Mouse (Mus musculus): ENCODE measurements around the gene Ubd. TPM values are rescaled to one million over a fixed set of nuclear protein-coding genes. Genes with fewer than 3 reads are reported as not detected.
"Not testable (repeated sequence)": the region's sequence is repeated elsewhere in the genome, so short reads cannot be mapped to it uniquely, and the experiment has no call there.

Gene Ubd
- total and polyA plus RNA-seq, 3 experiments, result 0.12 TPM; not detected in 2

DNA sequence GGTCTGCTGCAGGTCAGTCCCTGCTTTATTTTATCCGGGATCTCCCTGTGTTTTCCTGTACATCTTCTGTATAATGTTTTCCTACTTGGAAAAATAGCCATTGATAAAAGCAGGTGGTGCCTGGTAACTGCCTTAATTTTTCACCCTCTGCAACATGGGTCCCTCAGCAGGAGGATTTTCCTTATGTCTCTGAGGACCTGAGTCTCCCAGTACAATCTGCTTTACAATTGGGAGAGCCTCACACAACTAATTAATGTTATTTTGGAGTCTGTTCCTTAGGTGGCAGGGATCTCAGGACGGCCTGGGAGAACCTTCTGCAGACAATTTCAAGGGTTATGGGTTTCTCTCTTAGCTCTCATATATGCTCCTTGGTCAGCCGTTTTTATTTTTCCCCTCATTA, 19.3 kb downstream of the Ubd start, which contains the start of gene Olfr95:
Gene Olfr95 (minus strand): TSS at position 101 of the 400 bp plus-strand sequence.
- no peak for TF ChIP-seq EP300 (IDR thresholded peaks at IDR 0.05; ENCODE audit: insufficient read depth, low read depth, low read length)
- no peak for TF ChIP-seq POLR2A (IDR thresholded peaks at IDR 0.05; ENCODE audit: insufficient read depth, low read depth, low read length)
- no peak for TF ChIP-seq CTCF (IDR thresholded peaks at IDR 0.05)
- no peaks in the 10 kb centered on the region for H3K4me1 ChIP-seq (ENCODE audit: control insufficient read depth, insufficient read depth, low read length)
- no peak for DNase-seq
- no peak within 1 kb of the TSS for H3K27ac ChIP-seq
- 68% methylated on average over 3 of the region's 3 CpGs for WGBS
- no peak within 1 kb of the TSS for H3K4me3 ChIP-seq
- peaks cover 6% of the 10 kb centered on the region for H3K27me3 ChIP-seq (ENCODE audit: control insufficient read depth, insufficient read depth, low read length)
- H3K9ac ChIP-seq (ENCODE audit: low read depth, low read length), result no peak within 1 kb of the TSS
- no peaks in the 10 kb centered on the region for H3K79me2 ChIP-seq (replicated peaks; ENCODE audit: control insufficient read depth, insufficient read depth, low read length)
- intact Hi-C loops (cut with DNase I), result no loop called here
- H3K36me3 ChIP-seq (ENCODE audit: control insufficient read depth, insufficient read depth, low read length), result no peaks in the 10 kb centered on the region

GRCm38 (mm10) chr17:37218486-37218885, 24.8 kb downstream of the Ubd start:
- no peaks in the 10 kb centered on the region for H3K4me1 ChIP-seq (ENCODE audit: control insufficient read depth, insufficient read depth, low read length)
- 58% methylated on average over 3 of the region's 3 CpGs for WGBS
- no peaks in the 10 kb centered on the region for H3K36me3 ChIP-seq (ENCODE audit: control insufficient read depth, insufficient read depth, low read length)
- TF ChIP-seq POLR2A (IDR thresholded peaks at IDR 0.05; ENCODE audit: insufficient read depth, low read depth, low read length), result no peak
- no peaks in the 10 kb centered on the region for H3K79me2 ChIP-seq (replicated peaks; ENCODE audit: control insufficient read depth, insufficient read depth, low read length)
- no peak overlapping the region for H3K9ac ChIP-seq (ENCODE audit: low read depth, low read length)
- intact Hi-C loops (cut with DNase I), result no loop called here
- peak in 1 of 2 experiments; percentile 10 for DNase-seq
- H3K27me3 ChIP-seq (ENCODE audit: control insufficient read depth, insufficient read depth, low read length), result no peaks in the 10 kb centered on the region
- H3K27ac ChIP-seq, result no peak overlapping the region
- H3K4me3 ChIP-seq, result no peak overlapping the region

DNA sequence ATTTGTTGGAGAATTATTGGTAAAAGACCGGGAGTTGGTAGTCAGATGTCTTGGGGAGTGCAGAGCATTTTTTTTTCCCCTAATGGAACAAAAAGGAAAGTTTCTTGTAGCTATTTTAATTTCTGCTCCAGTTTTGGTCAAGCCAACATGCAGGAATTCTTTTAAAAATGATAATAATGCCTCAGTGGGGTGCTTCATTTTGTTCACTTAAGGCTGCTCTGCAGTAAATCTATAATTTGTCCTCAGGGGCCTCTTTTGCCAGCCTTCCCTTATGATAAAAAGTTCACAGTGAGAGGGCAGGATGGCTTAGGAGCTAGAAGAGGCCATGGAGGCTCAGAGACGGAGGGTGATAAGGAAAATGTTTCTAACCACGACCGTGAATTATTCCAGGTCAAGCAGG, 26.2 kb downstream of the Ubd start, which contains the start of gene Olfr96:
Gene Olfr96 (plus strand): TSS at position 301 of the 400 bp plus-strand sequence.
- Histone ChIP-seq H3K27ac (no peak within 1 kb of the TSS), H3K79me2 (replicated peaks; ENCODE audit: control insufficient read depth, insufficient read depth, low read length) (no peaks in the 10 kb centered on the region), H3K9ac (ENCODE audit: low read depth, low read length) (no peak within 1 kb of the TSS), H3K27me3 (ENCODE audit: control insufficient read depth, insufficient read depth, low read length) (no peaks in the 10 kb centered on the region), H3K4me1 (ENCODE audit: control insufficient read depth, insufficient read depth, low read length) (no peaks in the 10 kb centered on the region), H3K4me3 (no peak within 1 kb of the TSS), H3K36me3 (ENCODE audit: control insufficient read depth, insufficient read depth, low read length) (no peaks in the 10 kb centered on the region)
- intact Hi-C loops (cut with DNase I), result no loop called here
- no peak for TF ChIP-seq POLR2A (IDR thresholded peaks at IDR 0.05; ENCODE audit: insufficient read depth, low read depth, low read length)
- TF ChIP-seq EP300 (IDR thresholded peaks at IDR 0.05; ENCODE audit: insufficient read depth, low read depth, low read length), result no peak
- TF ChIP-seq CTCF (IDR thresholded peaks at IDR 0.05), result no peak
- WGBS, result 41% methylated on average over 4 of the region's 4 CpGs
- no peak for DNase-seq

DNA sequence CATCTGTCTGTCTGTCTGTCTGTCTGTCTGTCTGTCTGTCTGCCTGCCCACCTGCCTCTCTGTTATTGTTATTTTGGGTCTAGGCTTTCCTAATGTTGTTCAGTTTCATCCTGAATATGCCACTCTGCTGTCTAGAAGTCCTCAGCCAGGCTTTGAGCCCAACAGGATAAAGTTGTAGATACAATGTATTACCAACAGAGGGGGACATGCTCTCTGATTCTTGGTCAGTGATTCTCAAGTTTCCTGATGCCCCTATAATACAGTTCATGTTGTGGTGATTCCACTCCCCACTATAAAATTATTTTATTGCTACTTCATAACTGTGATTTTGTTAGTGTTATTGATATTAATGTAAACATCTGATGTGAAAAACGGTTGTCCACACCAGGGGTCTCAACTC, 28.2 kb downstream of the Ubd start:
- TF ChIP-seq CTCF (IDR thresholded peaks at IDR 0.05) (peak; percentile 30), EP300 (IDR thresholded peaks at IDR 0.05; ENCODE audit: insufficient read depth, low read depth, low read length) (no peak)
- H3K4me3 ChIP-seq, result no peak overlapping the region
- intact Hi-C loops (cut with DNase I), result no loop called here
- no peaks in the 10 kb centered on the region for H3K4me1 ChIP-seq (ENCODE audit: control insufficient read depth, insufficient read depth, low read length)
- 26% methylated on average over 1 of the region's 1 CpGs for WGBS
- no peak overlapping the region for H3K9ac ChIP-seq (ENCODE audit: low read depth, low read length)
- no peaks in the 10 kb centered on the region for H3K36me3 ChIP-seq (ENCODE audit: control insufficient read depth, insufficient read depth, low read length)
- no peak overlapping the region for H3K27ac ChIP-seq
- no peak for DNase-seq
- H3K27me3 ChIP-seq (ENCODE audit: control insufficient read depth, insufficient read depth, low read length), result no peaks in the 10 kb centered on the region
- no peaks in the 10 kb centered on the region for H3K79me2 ChIP-seq (replicated peaks; ENCODE audit: control insufficient read depth, insufficient read depth, low read length)

DNA sequence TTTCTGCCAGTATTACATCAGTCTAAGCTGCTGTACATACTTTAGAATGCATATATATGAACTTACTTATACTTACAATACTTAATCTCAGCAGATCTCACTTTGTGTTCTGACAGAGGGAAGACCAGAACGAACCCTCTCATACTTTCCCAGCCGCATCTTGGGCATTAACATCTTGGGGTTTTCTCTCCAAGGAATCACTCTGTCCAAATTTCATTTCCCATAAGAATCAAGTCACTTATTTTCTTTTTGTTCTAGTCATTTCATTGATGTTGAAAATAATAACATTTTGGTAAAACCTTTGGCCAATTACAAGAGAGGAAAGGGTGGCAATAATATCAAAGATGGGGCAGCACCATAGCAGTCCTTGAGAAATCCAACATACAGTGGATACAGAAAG, 43.5 kb downstream of the Ubd start, which contains the start of gene Olfr97:
Gene Olfr97 (minus strand): TSS at position 101 of the 400 bp plus-strand sequence.
- H3K79me2 ChIP-seq (replicated peaks; ENCODE audit: control insufficient read depth, insufficient read depth, low read length); H3K27me3 ChIP-seq (ENCODE audit: control insufficient read depth, insufficient read depth, low read length); H3K27ac ChIP-seq; H3K4me3 ChIP-seq; DNase-seq; H3K4me1 ChIP-seq (ENCODE audit: control insufficient read depth, insufficient read depth, low read length); intact Hi-C loops (cut with DNase I); H3K36me3 ChIP-seq (ENCODE audit: control insufficient read depth, insufficient read depth, low read length); H3K9ac ChIP-seq (ENCODE audit: low read depth, low read length): not testable (repeated sequence)
- WGBS, result 69% methylated on average over 2 of the region's 2 CpGs

- intact Hi-C loops (cut with DNase I), result no loop called here
- 44% methylated on average over 3 of the region's 3 CpGs for WGBS
- Histone ChIP-seq H3K4me3 (no peak overlapping the region), H3K36me3 (ENCODE audit: control insufficient read depth, insufficient read depth, low read length) (no peaks in the 10 kb centered on the region), H3K4me1 (ENCODE audit: control insufficient read depth, insufficient read depth, low read length) (no peaks in the 10 kb centered on the region), H3K27me3 (ENCODE audit: control insufficient read depth, insufficient read depth, low read length) (no peaks in the 10 kb centered on the region), H3K9ac (ENCODE audit: low read depth, low read length) (no peak overlapping the region), H3K79me2 (replicated peaks; ENCODE audit: control insufficient read depth, insufficient read depth, low read length) (no peaks in the 10 kb centered on the region), H3K27ac (no peak overlapping the region)
- no peak for DNase-seq
- no peak for TF ChIP-seq CTCF (IDR thresholded peaks at IDR 0.05)
- TF ChIP-seq EP300 (IDR thresholded peaks at IDR 0.05; ENCODE audit: insufficient read depth, low read depth, low read length), result no peak
- no peak for TF ChIP-seq POLR2A (IDR thresholded peaks at IDR 0.05; ENCODE audit: insufficient read depth, low read depth, low read length)
Measured at GRCm38 (mm10) chr17:37242198-37242597, 48.5 kb downstream of the Ubd start.

Other genes with a start within 250 kb of the Ubd start
- gene Ppp1r11, start 242.2 kb upstream of the Ubd start, total RNA-seq (2021), result 100 to 1,000 TPM in 1 of 2 experiments, 10 to 100 TPM in 1; 92.4 to 108 TPM
- 56.8 and 70.8 TPM in 2 replicates for gene Ppp1r11, start 242.2 kb upstream of the Ubd start, polyA plus RNA-seq (2012; rRNA removed)
- gene Znrd1, start 235.3 kb upstream of the Ubd start, total RNA-seq (2021), result 10 to 100 TPM; 25.9 to 29.0 TPM
- 19.8 and 26.2 TPM in 2 replicates for gene Znrd1, start 235.3 kb upstream of the Ubd start, polyA plus RNA-seq (2012; rRNA removed)
- 10 to 100 TPM; 14.1 to 18.2 TPM for gene Znrd1as, start 235.3 kb upstream of the Ubd start, total RNA-seq (2021)
- gene Znrd1as, start 235.3 kb upstream of the Ubd start, polyA plus RNA-seq (2012; rRNA removed), result 4.0 and 8.8 TPM in 2 replicates
- gene 2410137M14Rik, start 212.7 kb upstream of the Ubd start, total RNA-seq (2021), result under 1 TPM; 0.27 to 0.63 TPM
- gene 2410137M14Rik, start 212.7 kb upstream of the Ubd start, polyA plus RNA-seq (2012; rRNA removed), result 0.41 and 0.61 TPM in 2 replicates
- under 1 TPM; 0.41 to 0.63 TPM for gene H2-M5, start 204.4 kb upstream of the Ubd start, total RNA-seq (2021)
- gene H2-M5, start 204.4 kb upstream of the Ubd start, polyA plus RNA-seq (2012; rRNA removed), result 0.14 and 0.35 TPM in 2 replicates
- gene Zfp57, start 192.7 kb upstream of the Ubd start, total RNA-seq (2021), result 1 to 10 TPM in 1 of 2 experiments, under 1 TPM in 1; 0.94 to 1.4 TPM
- gene Zfp57, start 192.7 kb upstream of the Ubd start, polyA plus RNA-seq (2012; rRNA removed), result 2.3 and 4.3 TPM in 2 replicates
- not detected for gene Mog, start 170.5 kb upstream of the Ubd start, total RNA-seq (2021)
- 0.09 TPM in 1 of 2 replicates, not detected in the other for gene Mog, start 170.5 kb upstream of the Ubd start, polyA plus RNA-seq (2012; rRNA removed)
- 1 to 10 TPM; 6.5 to 6.7 TPM for gene Gabbr1, start 147.9 kb upstream of the Ubd start, total RNA-seq (2021)
- gene Gabbr1, start 147.9 kb upstream of the Ubd start, polyA plus RNA-seq (2012; rRNA removed), result 15.5 and 17.4 TPM in 2 replicates
- not detected for gene Olfr90, start 105.4 kb upstream of the Ubd start, total RNA-seq (2021)
- not detected in 2 replicates for gene Olfr90, start 105.4 kb upstream of the Ubd start, polyA plus RNA-seq (2012; rRNA removed)
- gene Olfr91, start 95.6 kb upstream of the Ubd start, total RNA-seq (2021), result not detected
- gene Olfr91, start 95.6 kb upstream of the Ubd start, polyA plus RNA-seq (2012; rRNA removed), result not detected in 2 replicates
- gene Olfr92, start 73.8 kb upstream of the Ubd start, total RNA-seq (2021), result not detected
- not detected in 2 replicates for gene Olfr92, start 73.8 kb upstream of the Ubd start, polyA plus RNA-seq (2012; rRNA removed)
- gene Olfr93, start 32.4 kb upstream of the Ubd start, total RNA-seq (2021), result not detected
- gene Olfr93, start 32.4 kb upstream of the Ubd start, polyA plus RNA-seq (2012; rRNA removed), result not detected in 2 replicates
- gene Olfr94, start 7.1 kb downstream of the Ubd start, total RNA-seq (2021), result not detected
- gene Olfr94, start 7.1 kb downstream of the Ubd start, polyA plus RNA-seq (2012; rRNA removed), result not detected in 2 replicates
- gene Olfr95, start 19.2 kb downstream of the Ubd start, total RNA-seq (2021), result not detected
- not detected in 2 replicates for gene Olfr95, start 19.2 kb downstream of the Ubd start, polyA plus RNA-seq (2012; rRNA removed)
- not detected for gene Olfr96, start 26.3 kb downstream of the Ubd start, total RNA-seq (2021)
- gene Olfr96, start 26.3 kb downstream of the Ubd start, polyA plus RNA-seq (2012; rRNA removed), result not detected in 2 replicates
- gene Olfr97, start 43.4 kb downstream of the Ubd start, total RNA-seq (2021), result not detected
- not detected in 2 replicates for gene Olfr97, start 43.4 kb downstream of the Ubd start, polyA plus RNA-seq (2012; rRNA removed)
- gene Olfr98, start 69.9 kb downstream of the Ubd start, total RNA-seq (2021), result not detected
- not detected in 2 replicates for gene Olfr98, start 69.9 kb downstream of the Ubd start, polyA plus RNA-seq (2012; rRNA removed)
- gene H2-M3, start 76.3 kb downstream of the Ubd start, total RNA-seq (2021), result 1 to 10 TPM; 3.2 to 3.3 TPM
- 4.9 and 5.0 TPM in 2 replicates for gene H2-M3, start 76.3 kb downstream of the Ubd start, polyA plus RNA-seq (2012; rRNA removed)
- not detected for gene Olfr99, start 89.6 kb downstream of the Ubd start, total RNA-seq (2021)
- not detected in 2 replicates for gene Olfr99, start 89.6 kb downstream of the Ubd start, polyA plus RNA-seq (2012; rRNA removed)
- gene Olfr101, start 110.4 kb downstream of the Ubd start, total RNA-seq (2021), result not detected
- not detected in 2 replicates for gene Olfr101, start 110.4 kb downstream of the Ubd start, polyA plus RNA-seq (2012; rRNA removed)
- gene Olfr102, start 123.2 kb downstream of the Ubd start, total RNA-seq (2021), result not detected
- gene Olfr102, start 123.2 kb downstream of the Ubd start, polyA plus RNA-seq (2012; rRNA removed), result not detected in 2 replicates
- gene Olfr103, start 145.8 kb downstream of the Ubd start, total RNA-seq (2021), result not detected
- gene Olfr103, start 145.8 kb downstream of the Ubd start, polyA plus RNA-seq (2012; rRNA removed), result not detected in 2 replicates
- gene Olfr104-ps, start 165.7 kb downstream of the Ubd start, total RNA-seq (2021), result not detected
- not detected in 2 replicates for gene Olfr104-ps, start 165.7 kb downstream of the Ubd start, polyA plus RNA-seq (2012; rRNA removed)
- gene Olfr105-ps, start 185.1 kb downstream of the Ubd start, total RNA-seq (2021), result not detected
- not detected in 2 replicates for gene Olfr105-ps, start 185.1 kb downstream of the Ubd start, polyA plus RNA-seq (2012; rRNA removed)
- gene Olfr106-ps, start 196.5 kb downstream of the Ubd start, total RNA-seq (2021), result not detected
- not detected in 2 replicates for gene Olfr106-ps, start 196.5 kb downstream of the Ubd start, polyA plus RNA-seq (2012; rRNA removed)
- gene Olfr107, start 205.3 kb downstream of the Ubd start, total RNA-seq (2021), result not detected
- not detected in 2 replicates for gene Olfr107, start 205.3 kb downstream of the Ubd start, polyA plus RNA-seq (2012; rRNA removed)

Data from heart, adult 2 months (tissue).